Comparison of ENCODE assay signal across 33 mouse cellular contexts in genomic region chr2:164549338-164549737, GRCm38 (mm10). TPM values are rescaled to one million over a fixed set of nuclear protein-coding genes. Genes with fewer than 3 reads are reported as not detected.
DNase-seq lines count a peak whose midpoint lies in the region; ATAC-seq and TF ChIP-seq lines count a peak whose summit lies in the region.
"Had no signal": no experiment of that assay in that cellular context is flagged by ENCODE, and none has a peak within 500 bp of the region (broad histone marks: within the 10 kb centered on the region; RNA-seq: fewer than 3 reads in every experiment).

No protein-coding gene starts in this region.

- H3K9me3 ChIP-seq in lung, embryonic 15.5 days = no peaks in the 10 kb centered on the region
- H3K9me3 ChIP-seq in forebrain, postnatal 0 days (ENCODE audit: low read length) = no peaks in the 10 kb centered on the region
- H3K9me3 ChIP-seq: embryonic facial prominence, embryonic 10.5 days; forebrain, embryonic 10.5 days; limb, embryonic 10.5 days had no signal

- peak overlapping the region; percentile 59 for H3K27ac ChIP-seq in lung, embryonic 15.5 days
- no peak overlapping the region for H3K27ac ChIP-seq in forebrain, postnatal 0 days (ENCODE audit: low read depth, low read length)
- H3K27ac ChIP-seq: embryonic facial prominence, embryonic 10.5 days; forebrain, embryonic 10.5 days; hindbrain, embryonic 14.5 days; limb, embryonic 10.5 days had no signal

- H3K4me1 ChIP-seq in lung, embryonic 15.5 days = peaks cover 15% of the 10 kb centered on the region
- H3K4me1 ChIP-seq in forebrain, postnatal 0 days (ENCODE audit: insufficient read depth) = no peaks in the 10 kb centered on the region

- peak; percentile 55 for ATAC-seq in lung, embryonic 15.5 days (ENCODE audit: borderline replicate concordance, extremely low read depth, low FRiP score, low TSS enrichment)
- ATAC-seq in forebrain, postnatal 0 days = no peak
- ATAC-seq: inflammation-experienced regulatory T-cells, adult 6 months; midbrain, embryonic 16.5 days had no signal

- no peak overlapping the region for H3K4me2 ChIP-seq in lung, embryonic 15.5 days
- no peak overlapping the region for H3K4me2 ChIP-seq in forebrain, postnatal 0 days (ENCODE audit: low read depth)
- H3K4me2 ChIP-seq: hindbrain, embryonic 14.5 days had no signal

- H3K27me3 ChIP-seq in lung, embryonic 15.5 days = no peaks in the 10 kb centered on the region; the same call in 1 of the 2 replicates
- H3K27me3 ChIP-seq in forebrain, postnatal 0 days (ENCODE audit: insufficient read depth, low read length) = no peaks in the 10 kb centered on the region

- H3K9ac ChIP-seq in lung, embryonic 15.5 days = no peak overlapping the region
- H3K9ac ChIP-seq in forebrain, postnatal 0 days = no peak overlapping the region
- H3K9ac ChIP-seq: hindbrain, embryonic 14.5 days had no signal

- DNase-seq in 3T3-L1 (ENCODE audit: low read depth, low spot score) = peak; percentile 63
- DNase-seq in NIH3T3 (ENCODE audit: low read depth) = peak; percentile 37
- peak; percentile 72 for DNase-seq in lung, postnatal 36 days
- no peak for DNase-seq in right cerebral cortex, postnatal 4 days
- no peak for DNase-seq in thymus, adult 18-20 months
- no peak for DNase-seq in testis, postnatal 10 days (ENCODE audit: low spot score)
- no peak for DNase-seq in forebrain, postnatal 0 days
- DNase-seq: adrenal gland, postnatal 36 days; cerebellum, adult 9-11 months; kidney, adult 18-20 months; kidney, postnatal 14 days; liver; thymus, postnatal 25 days had no signal

- no peaks in the 10 kb centered on the region for H3K36me3 ChIP-seq in lung, embryonic 15.5 days
- H3K36me3 ChIP-seq in forebrain, postnatal 0 days (ENCODE audit: insufficient read depth) = no peaks in the 10 kb centered on the region
- H3K36me3 ChIP-seq: embryonic facial prominence, embryonic 10.5 days; forebrain, embryonic 10.5 days; limb, embryonic 10.5 days had no signal

- no peak for TF ChIP-seq CTCF in forebrain, postnatal 0 days (IDR thresholded peaks at IDR 0.05; ENCODE audit: low read depth)

- WGBS in lung, embryonic 15.5 days = 31% methylated on average over 4 of the region's 4 CpGs
- 43% methylated on average over 4 of the region's 4 CpGs for WGBS in forebrain, postnatal 0 days

- no peak overlapping the region for H3K4me3 ChIP-seq in lung, embryonic 15.5 days
- H3K4me3 ChIP-seq in forebrain, postnatal 0 days (ENCODE audit: low read depth, low read length) = no peak overlapping the region
- H3K4me3 ChIP-seq: embryonic facial prominence, embryonic 10.5 days; forebrain, embryonic 10.5 days; layer of hippocampus, adult 2 months; limb, embryonic 10.5 days; megakaryocyte, embryonic 14.5 days had no signal

RNA-seq across cellular contexts. Expression of gene Wfdc2, which starts 12.9 kb away (rescaled TPM):
- polyA plus RNA-seq in lung, embryonic 15.5 days (2015; fragmentation: Nextera tagmentation; extraction: Ambion mirVana) = 404 and 415 TPM in 2 replicates
- total RNA-seq in forebrain, postnatal 0 days (2014; rRNA removed) = 1.5 and 6.1 TPM in 2 replicates
- 4.3 and 7.3 TPM in 2 replicates for polyA plus RNA-seq in forebrain, postnatal 0 days (2015; fragmentation: Nextera tagmentation; extraction: Ambion mirVana)
- total RNA-seq: adrenal gland, postnatal 36 days; common myeloid progenitor, adult 5-6 weeks; layer of hippocampus, adult 2 months had no signal
- polyA plus RNA-seq: inflammation-experienced regulatory T-cells, adult 6 months had no signal

RNA-seq across cellular contexts. Expression of gene Spint3, which starts 23.9 kb away (rescaled TPM):
- not detected in 2 replicates for polyA plus RNA-seq in lung, embryonic 15.5 days (2015; fragmentation: Nextera tagmentation; extraction: Ambion mirVana)
- not detected in 2 replicates for total RNA-seq in forebrain, postnatal 0 days (2014; rRNA removed)
- polyA plus RNA-seq in forebrain, postnatal 0 days (2015; fragmentation: Nextera tagmentation; extraction: Ambion mirVana) = not detected in 2 replicates
- total RNA-seq: adrenal gland, adult 18-20 months; adrenal gland, postnatal 36 days; common myeloid progenitor, adult 5-6 weeks; gastrocnemius, postnatal 4 days; heart, adult 8-10 months; heart, postnatal 25 days; layer of hippocampus, adult 2 months; layer of hippocampus, postnatal 25 days had no signal
- polyA plus RNA-seq: embryonic facial prominence, embryonic 10.5 days; forebrain, embryonic 10.5 days; heart, embryonic 14.5 days; hindbrain, embryonic 14.5 days; inflammation-experienced regulatory T-cells, adult 6 months; limb, embryonic 10.5 days; liver, embryonic 16.5 days; midbrain, embryonic 16.5 days; neural tube, embryonic 14.5 days; small intestine, adult 2 months; testis, adult 2 months had no signal

RNA-seq across cellular contexts. Expression of gene Wfdc6a, which starts 35.9 kb away (rescaled TPM):
- 0.77 and 0.95 TPM in 2 replicates for polyA plus RNA-seq in lung, embryonic 15.5 days (2015; fragmentation: Nextera tagmentation; extraction: Ambion mirVana)
- not detected in 2 replicates for total RNA-seq in forebrain, postnatal 0 days (2014; rRNA removed)
- polyA plus RNA-seq in forebrain, postnatal 0 days (2015; fragmentation: Nextera tagmentation; extraction: Ambion mirVana) = 0.33 TPM in 1 of 2 replicates, not detected in the other
- total RNA-seq: common myeloid progenitor, adult 5-6 weeks; gastrocnemius, postnatal 4 days; layer of hippocampus, adult 2 months; layer of hippocampus, postnatal 25 days had no signal
- polyA plus RNA-seq: embryonic facial prominence, embryonic 10.5 days; forebrain, embryonic 10.5 days; inflammation-experienced regulatory T-cells, adult 6 months; limb, embryonic 10.5 days; midbrain, embryonic 16.5 days; neural tube, embryonic 14.5 days; small intestine, adult 2 months had no signal

RNA-seq across cellular contexts. Expression of gene Eppin, which starts 44.1 kb away (rescaled TPM):
- not detected in 2 replicates for polyA plus RNA-seq in lung, embryonic 15.5 days (2015; fragmentation: Nextera tagmentation; extraction: Ambion mirVana)
- total RNA-seq in forebrain, postnatal 0 days (2014; rRNA removed) = not detected in 2 replicates
- 0.19 TPM in 1 of 2 replicates, not detected in the other for polyA plus RNA-seq in forebrain, postnatal 0 days (2015; fragmentation: Nextera tagmentation; extraction: Ambion mirVana)
- total RNA-seq: adrenal gland, adult 18-20 months; adrenal gland, postnatal 36 days; common myeloid progenitor, adult 5-6 weeks; gastrocnemius, postnatal 4 days; heart, adult 8-10 months; heart, postnatal 25 days; layer of hippocampus, adult 2 months; layer of hippocampus, postnatal 25 days had no signal
- polyA plus RNA-seq: embryonic facial prominence, embryonic 10.5 days; forebrain, embryonic 10.5 days; heart, embryonic 14.5 days; hindbrain, embryonic 14.5 days; inflammation-experienced regulatory T-cells, adult 6 months; limb, embryonic 10.5 days; liver, embryonic 16.5 days; midbrain, embryonic 16.5 days; neural tube, embryonic 14.5 days; small intestine, adult 2 months had no signal

RNA-seq across cellular contexts. Expression of gene Pigt, which starts 52.0 kb away (rescaled TPM):
- 60.8 and 64.6 TPM in 2 replicates for polyA plus RNA-seq in lung, embryonic 15.5 days (2015; fragmentation: Nextera tagmentation; extraction: Ambion mirVana)
- 47.6 and 77.6 TPM in 2 replicates for total RNA-seq in forebrain, postnatal 0 days (2014; rRNA removed)
- 91.0 and 93.8 TPM in 2 replicates for polyA plus RNA-seq in forebrain, postnatal 0 days (2015; fragmentation: Nextera tagmentation; extraction: Ambion mirVana)

Comparison
In these comparisons a context has a peak if more than half of its experiments do, and no peak if none do; other contexts are left out.
1. DNase-seq: peak in 3T3-L1 (single experiment), NIH3T3 (single experiment) and lung, postnatal 36 days (single experiment); none in right cerebral cortex, postnatal 4 days (single experiment), thymus, adult 18-20 months (0 of 2), testis, postnatal 10 days (single experiment) and forebrain, postnatal 0 days (single experiment).
2. RNA of gene Wfdc2, which starts 12.9 kb away (polyA plus RNA-seq): 404 to 415 TPM in lung, embryonic 15.5 days; 4.3 to 7.3 TPM in forebrain, postnatal 0 days; every median in the first group is over 10 times any median in the second.